Mouse (Mus musculus) liver, postnatal 0 days (tissue): ENCODE measurements around the gene Cnfn.

ENCODE experiments used
- CTCF ChIP-seq: sonication (generic); IDR thresholded peaks from 2 replicates; pipeline ENCODE4 v1.5.1; 2016; ENCODE audit warnings: antibody characterized with exemption, low read depth
- EP300 ChIP-seq: IDR thresholded peaks from 2 replicates; pipeline ENCODE4 v1.6.1; 2016; ENCODE audit warnings: antibody characterized with exemption, low read depth, mild to moderate bottlenecking

DNA sequence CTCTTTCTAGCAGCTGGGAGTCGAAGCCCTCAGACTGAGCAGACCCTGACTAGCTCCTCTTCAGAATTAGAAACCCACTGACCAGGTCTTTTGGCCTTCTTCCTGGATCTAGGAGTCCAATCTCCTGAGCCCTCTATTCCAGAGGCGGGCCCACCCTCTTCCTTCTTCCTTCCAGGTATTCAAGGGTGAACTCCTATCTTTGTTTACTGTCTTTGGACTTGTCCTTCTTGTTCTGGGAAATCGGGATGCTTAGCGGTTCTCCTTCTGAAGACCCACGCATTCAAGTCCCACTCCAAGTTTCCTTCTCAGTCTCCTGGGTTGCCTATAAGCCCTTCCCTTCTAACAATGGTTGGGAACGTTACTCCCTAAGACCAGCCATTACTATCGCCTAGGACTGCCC is 19.4 kb upstream of the Cnfn start:
- TF ChIP-seq CTCF (no peak), EP300 (no peak)
